Mouse (Mus musculus): ENCODE data around the gene Pkd1l2. TPM values are rescaled to one million over a fixed set of nuclear protein-coding genes. Genes with fewer than 3 reads are reported as not detected.

The Pkd1l2 gene
- polyA plus RNA-seq, 1 experiment: 0.16 TPM

DNA sequence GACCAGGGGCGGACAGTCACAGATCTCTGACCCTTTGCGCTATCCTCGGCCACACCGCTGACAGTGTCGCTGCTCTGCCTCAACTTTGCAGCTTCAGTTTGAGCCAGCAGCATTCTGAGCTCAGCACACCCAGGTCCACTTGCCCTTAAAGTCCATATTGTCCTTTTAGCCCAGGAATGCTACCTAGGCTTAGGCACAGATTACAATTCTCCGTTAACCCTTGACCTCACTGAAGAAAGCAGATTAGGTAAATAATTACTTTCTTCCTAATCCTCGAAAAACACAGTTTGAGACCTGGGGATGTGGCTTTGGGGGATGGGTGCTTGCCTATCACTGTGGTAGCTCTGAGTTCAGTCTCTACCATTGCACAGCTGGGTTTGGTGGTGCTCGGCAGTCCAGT, 91.0 kb downstream of the Pkd1l2 start:
- no peaks in the 10 kb centered on the region for H3K36me3 ChIP-seq (ENCODE audit: control insufficient read depth, insufficient read depth, low read length)
- H3K27me3 ChIP-seq (ENCODE audit: control insufficient read depth, insufficient read depth, low read length): no peaks in the 10 kb centered on the region
- H3K4me1 ChIP-seq (replicated peaks; ENCODE audit: control insufficient read depth, insufficient read depth, low read length): peaks cover 11% of the 10 kb centered on the region
- H3K4me3 ChIP-seq (ENCODE audit: control insufficient read depth, insufficient read depth, low read length): no peak overlapping the region
- no peak for DNase-seq
- 95% methylated on average over 8 of the region's 8 CpGs for WGBS
- H3K27ac ChIP-seq (ENCODE audit: control insufficient read depth, insufficient read depth, low read length): no peak overlapping the region
- no peak for TF ChIP-seq POLR2A (IDR thresholded peaks at IDR 0.05; ENCODE audit: control insufficient read depth, extremely low read depth, insufficient read depth, low read length, poor library complexity)
- no peak for TF ChIP-seq CTCF (IDR thresholded peaks at IDR 0.05; ENCODE audit: borderline replicate concordance, control insufficient read depth, extremely low read depth, insufficient read depth, low read length, poor library complexity)

DNA sequence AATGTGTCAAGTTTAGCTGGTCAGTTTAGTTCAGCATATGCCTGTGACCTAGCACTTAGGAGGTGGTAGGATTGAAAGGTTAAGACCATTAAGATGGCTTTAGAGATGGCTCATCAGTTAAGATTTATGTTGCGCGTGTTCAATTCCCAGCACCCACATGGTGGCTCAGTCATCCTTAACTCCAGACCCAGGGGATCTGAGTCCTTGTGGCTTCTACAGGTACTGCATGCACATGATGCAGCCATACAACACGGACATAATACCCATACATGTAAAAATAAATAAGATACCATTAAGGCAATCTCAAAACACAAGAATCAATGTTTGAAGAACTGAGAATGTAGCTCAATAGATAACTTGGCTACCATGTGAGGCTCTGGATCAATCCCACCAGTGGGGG, 92.4 kb downstream of the Pkd1l2 start:
- Histone ChIP-seq H3K27me3 (ENCODE audit: control insufficient read depth, insufficient read depth, low read length) (no peaks in the 10 kb centered on the region), H3K4me3 (ENCODE audit: control insufficient read depth, insufficient read depth, low read length) (no peak overlapping the region), H3K27ac (ENCODE audit: control insufficient read depth, insufficient read depth, low read length) (no peak overlapping the region), H3K4me1 (replicated peaks; ENCODE audit: control insufficient read depth, insufficient read depth, low read length) (peaks cover 11% of the 10 kb centered on the region), H3K36me3 (ENCODE audit: control insufficient read depth, insufficient read depth, low read length) (no peaks in the 10 kb centered on the region)
- WGBS: 99% methylated on average over 3 of the region's 3 CpGs
- TF ChIP-seq POLR2A (IDR thresholded peaks at IDR 0.05; ENCODE audit: control insufficient read depth, extremely low read depth, insufficient read depth, low read length, poor library complexity): no peak
- no peak for TF ChIP-seq CTCF (IDR thresholded peaks at IDR 0.05; ENCODE audit: borderline replicate concordance, control insufficient read depth, extremely low read depth, insufficient read depth, low read length, poor library complexity)
- DNase-seq: no peak

DNA sequence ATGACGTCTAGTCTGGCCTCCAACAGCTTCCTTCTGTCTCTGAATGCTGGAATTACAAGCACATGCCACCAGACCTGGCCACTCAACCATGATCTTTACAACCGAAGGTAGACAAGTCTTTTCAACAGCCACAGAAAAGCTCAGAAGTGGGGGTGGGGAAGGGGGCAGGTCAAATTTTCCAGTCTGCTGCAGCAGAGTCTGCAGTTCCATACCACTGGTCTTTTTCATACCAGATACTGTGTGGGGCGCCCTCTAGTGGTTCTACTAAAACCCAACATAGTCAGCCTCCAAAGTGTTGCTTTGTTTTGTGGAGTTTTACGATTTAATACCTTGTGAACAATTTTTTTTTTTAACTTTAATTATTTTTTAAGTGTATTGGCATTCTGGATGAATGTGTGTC, 102.1 kb downstream of the Pkd1l2 start:
- Histone ChIP-seq H3K4me1 (replicated peaks; ENCODE audit: control insufficient read depth, insufficient read depth, low read length) (peaks cover 12% of the 10 kb centered on the region), H3K36me3 (ENCODE audit: control insufficient read depth, insufficient read depth, low read length) (no peaks in the 10 kb centered on the region), H3K27ac (ENCODE audit: control insufficient read depth, insufficient read depth, low read length) (no peak overlapping the region), H3K27me3 (ENCODE audit: control insufficient read depth, insufficient read depth, low read length) (no peaks in the 10 kb centered on the region), H3K4me3 (ENCODE audit: control insufficient read depth, insufficient read depth, low read length) (no peak overlapping the region)
- DNase-seq: peak; percentile 62
- TF ChIP-seq POLR2A (IDR thresholded peaks at IDR 0.05; ENCODE audit: control insufficient read depth, extremely low read depth, insufficient read depth, low read length, poor library complexity) (no peak), CTCF (IDR thresholded peaks at IDR 0.05; ENCODE audit: borderline replicate concordance, control insufficient read depth, extremely low read depth, insufficient read depth, low read length, poor library complexity) (no peak)
- 13% methylated on average over 4 of the region's 4 CpGs for whole genome bisulfite sequencing

GRCm38 (mm10) chr8:116978631-116979256, 103.5 kb downstream of the Pkd1l2 start, which contains the start of gene 1700030J22Rik:
Gene 1700030J22Rik (minus strand): TSS chr8:116978959.
- under 1% methylated on average over 46 of the region's 46 CpGs for WGBS
- TF ChIP-seq POLR2A (IDR thresholded peaks at IDR 0.05; ENCODE audit: control insufficient read depth, extremely low read depth, insufficient read depth, low read length, poor library complexity): no peak
- 0 out of 2 replicates have a peak, but pooled peaks have one; percentile 47 for TF ChIP-seq CTCF (IDR thresholded peaks at IDR 0.05; ENCODE audit: borderline replicate concordance, control insufficient read depth, extremely low read depth, insufficient read depth, low read length, poor library complexity)
- no peaks in the 10 kb centered on the region for H3K36me3 ChIP-seq (ENCODE audit: control insufficient read depth, insufficient read depth, low read length)
- H3K27ac ChIP-seq (ENCODE audit: control insufficient read depth, insufficient read depth, low read length): no peak within 1 kb of the TSS
- no peaks in the 10 kb centered on the region for H3K27me3 ChIP-seq (ENCODE audit: control insufficient read depth, insufficient read depth, low read length)
- DNase-seq: peak; percentile 98
- peaks cover 12% of the 10 kb centered on the region for H3K4me1 ChIP-seq (replicated peaks; ENCODE audit: control insufficient read depth, insufficient read depth, low read length)
- H3K4me3 ChIP-seq (ENCODE audit: control insufficient read depth, insufficient read depth, low read length): peak within 1 kb of the TSS; percentile 82

DNA sequence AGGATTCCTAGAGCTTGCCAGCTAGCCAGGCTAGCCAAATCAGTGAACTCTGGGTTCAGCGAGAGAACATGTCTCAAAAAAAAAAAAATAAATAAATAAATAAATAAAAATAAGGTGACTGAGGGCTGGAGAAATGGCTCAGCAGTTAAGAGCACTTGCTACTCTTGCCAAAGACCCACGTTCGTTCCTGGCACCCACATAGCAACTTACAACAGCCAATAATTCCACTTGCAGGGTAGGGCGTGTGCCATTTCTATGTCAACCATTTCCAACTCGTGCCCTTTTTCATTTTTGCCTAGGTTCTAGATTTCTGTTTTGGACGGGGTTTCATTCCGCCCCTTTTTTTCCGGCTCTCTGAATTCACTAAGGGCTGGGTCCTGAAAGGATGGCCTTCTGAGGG, 104.2 kb downstream of the Pkd1l2 start:
- Histone ChIP-seq H3K27me3 (ENCODE audit: control insufficient read depth, insufficient read depth, low read length) (no peaks in the 10 kb centered on the region), H3K4me3 (ENCODE audit: control insufficient read depth, insufficient read depth, low read length) (peak overlapping the region; percentile 82)
- DNase-seq: no peak

GRCm38 (mm10) chr8:116975606-116976005, 106.6 kb downstream of the Pkd1l2 start:
- 87% methylated on average over 5 of the region's 5 CpGs for WGBS
- TF ChIP-seq POLR2A (IDR thresholded peaks at IDR 0.05; ENCODE audit: control insufficient read depth, extremely low read depth, insufficient read depth, low read length, poor library complexity): no peak
- no peak for TF ChIP-seq CTCF (IDR thresholded peaks at IDR 0.05; ENCODE audit: borderline replicate concordance, control insufficient read depth, extremely low read depth, insufficient read depth, low read length, poor library complexity)
- H3K4me1 ChIP-seq (replicated peaks; ENCODE audit: control insufficient read depth, insufficient read depth, low read length): peaks cover 12% of the 10 kb centered on the region
- H3K36me3 ChIP-seq (ENCODE audit: control insufficient read depth, insufficient read depth, low read length): no peaks in the 10 kb centered on the region
- no peak overlapping the region for H3K4me3 ChIP-seq (ENCODE audit: control insufficient read depth, insufficient read depth, low read length)
- H3K27me3 ChIP-seq (ENCODE audit: control insufficient read depth, insufficient read depth, low read length): no peaks in the 10 kb centered on the region
- no peak for DNase-seq
- H3K27ac ChIP-seq (ENCODE audit: control insufficient read depth, insufficient read depth, low read length): no peak overlapping the region

More for the DNA sequence above, 104.2 kb downstream of the Pkd1l2 start:
- WGBS: 30% methylated on average over 8 of the region's 8 CpGs
- Histone ChIP-seq H3K4me1 (replicated peaks; ENCODE audit: control insufficient read depth, insufficient read depth, low read length) (peaks cover 12% of the 10 kb centered on the region), H3K36me3 (ENCODE audit: control insufficient read depth, insufficient read depth, low read length) (no peaks in the 10 kb centered on the region), H3K27ac (ENCODE audit: control insufficient read depth, insufficient read depth, low read length) (no peak overlapping the region)
- TF ChIP-seq CTCF (IDR thresholded peaks at IDR 0.05; ENCODE audit: borderline replicate concordance, control insufficient read depth, extremely low read depth, insufficient read depth, low read length, poor library complexity): no peak
- no peak for TF ChIP-seq POLR2A (IDR thresholded peaks at IDR 0.05; ENCODE audit: control insufficient read depth, extremely low read depth, insufficient read depth, low read length, poor library complexity)
